Comparison of ENCODE assay signal across 8 mouse cellular contexts in genomic region chr16:46487436-46488097, GRCm38 (mm10). TPM values are rescaled to one million over a fixed set of nuclear protein-coding genes. Genes with fewer than 3 reads are reported as not detected.
A peak's percentile ranks its signal among the peaks of the same experiment; 100 is the strongest.
DNase-seq lines count a peak whose midpoint lies in the region; ATAC-seq and TF ChIP-seq lines count a peak whose summit lies in the region.

No protein-coding gene starts in this region.

- H3K27me3 ChIP-seq in midbrain, embryonic 14.5 days (ENCODE audit: control insufficient read depth, insufficient read depth, low read length): no peaks in the 10 kb centered on the region

- H3K4me2 ChIP-seq in midbrain, embryonic 14.5 days (ENCODE audit: low read length): no peak overlapping the region

- peak; percentile 73 to 87 for ATAC-seq in hematopoietic stem cell, adult 5-6 weeks (replicated peaks in 1 of 2; ENCODE audit: insufficient read depth in 1 of 2, low FRiP score in 2 of 2, low TSS enrichment in 1 of 2, low read depth in 1 of 2, poor library complexity in 2 of 2, severe bottlenecking in 2 of 2)
- ATAC-seq in midbrain, embryonic 14.5 days (ENCODE audit: low FRiP score, low TSS enrichment): peak; percentile 65; the same call in 1 of the 2 replicates

- 55% methylated on average over 3 of the region's 3 CpGs for WGBS in midbrain, embryonic 14.5 days

- no peaks in the 10 kb centered on the region for H3K36me3 ChIP-seq in midbrain, embryonic 14.5 days (ENCODE audit: control insufficient read depth, insufficient read depth, low read length)

- H3K4me3 ChIP-seq in layer of hippocampus, adult 2 months: no peak overlapping the region
- H3K4me3 ChIP-seq in midbrain, embryonic 14.5 days (replicated peaks; ENCODE audit: low read depth, low read length): no peak overlapping the region

- no peaks in the 10 kb centered on the region for H3K9me3 ChIP-seq in midbrain, embryonic 14.5 days (ENCODE audit: control insufficient read depth, low read length)

- peak; percentile 85 for TF ChIP-seq CTCF in layer of hippocampus, adult 2 months (conservative IDR thresholded peaks at IDR 0.05)

- H3K9ac ChIP-seq in midbrain, embryonic 14.5 days (replicated peaks; ENCODE audit: low read length): no peak overlapping the region

- DNase-seq in gastrocnemius, adult 18-20 months (ENCODE audit: low spot score): peak; percentile 58
- no peak for DNase-seq in gastrocnemius, postnatal 25 days
- DNase-seq in NIH3T3 (ENCODE audit: low read depth): peak; percentile 78
- DNase-seq in embryo, embryonic 10 days (ENCODE audit: low spot score): peak; percentile 69
- peak; percentile 55 to 64 for DNase-seq in layer of hippocampus, adult 2 months (ENCODE audit: low spot score in 2 of 2)
- DNase-seq in midbrain, embryonic 14.5 days: peak; percentile 89
- DNase-seq in spleen, adult 12 weeks (ENCODE audit: low spot score): no peak

- no peaks in the 10 kb centered on the region for H3K4me1 ChIP-seq in midbrain, embryonic 14.5 days (ENCODE audit: control insufficient read depth, insufficient read depth, low read length)

- no peak overlapping the region for H3K27ac ChIP-seq in layer of hippocampus, adult 2 months
- no peak overlapping the region for H3K27ac ChIP-seq in midbrain, embryonic 14.5 days (replicated peaks; ENCODE audit: low read depth, low read length)

RNA-seq across cellular contexts. Expression of gene Nectin3, which starts 10.8 kb away (rescaled TPM):
- 1 to 10 TPM; 1.9 to 2.7 TPM for total RNA-seq in gastrocnemius, adult 18-20 months (2021)
- 1 to 10 TPM; 5.5 to 5.7 TPM for total RNA-seq in gastrocnemius, postnatal 25 days (2021)
- 2.9 and 3.8 TPM in 2 replicates for total RNA-seq in hematopoietic stem cell, adult 5-6 weeks (2017)
- total RNA-seq in layer of hippocampus, adult 2 months (2021): 10 to 100 TPM; 53.5 to 60.0 TPM
- 35.9 and 41.3 TPM in 2 replicates for polyA plus RNA-seq in midbrain, embryonic 14.5 days (2014; fragmentation: Nextera tagmentation; extraction: Ambion mirVana)

Comparison
In these comparisons a context has a peak if more than half of its experiments do, and no peak if none do; other contexts are left out.
1. DNase-seq: peak in gastrocnemius, adult 18-20 months (single experiment), NIH3T3 (single experiment), embryo, embryonic 10 days (single experiment), layer of hippocampus, adult 2 months (2 of 2) and midbrain, embryonic 14.5 days (single experiment); none in gastrocnemius, postnatal 25 days (single experiment) and spleen, adult 12 weeks (single experiment).
2. RNA of gene Nectin3, which starts 10.8 kb away (total RNA-seq): 53.5 to 60.0 TPM in layer of hippocampus, adult 2 months; 5.5 to 5.7 TPM in gastrocnemius, postnatal 25 days, 2.9 to 3.8 TPM in hematopoietic stem cell, adult 5-6 weeks and 1.9 to 2.7 TPM in gastrocnemius, adult 18-20 months; every median in the first group is over 4 times any median in the second.